Mouse (Mus musculus): ENCODE results near the gene Tmem95. TPM values are rescaled to one million over a fixed set of nuclear protein-coding genes. Genes with fewer than 3 reads are reported as not detected.
"Not testable (repeated sequence)": the region's sequence is repeated elsewhere in the genome, so short reads cannot be mapped to it uniquely, and the experiment has no call there.

Gene Tmem95
- not detected for total RNA-seq (2021)
- long read RNA-seq, experiment 1, partial matches to known transcripts, result 0 of 1 reads
- long read RNA-seq, experiment 1, other reads (novel, unspliced or antisense), result 1 of 1 reads
- long read RNA-seq, experiment 2, partial matches to known transcripts, result 0 of 1 reads
- long read RNA-seq, experiment 2, other reads (novel, unspliced or antisense), result 1 of 1 reads

DNA sequence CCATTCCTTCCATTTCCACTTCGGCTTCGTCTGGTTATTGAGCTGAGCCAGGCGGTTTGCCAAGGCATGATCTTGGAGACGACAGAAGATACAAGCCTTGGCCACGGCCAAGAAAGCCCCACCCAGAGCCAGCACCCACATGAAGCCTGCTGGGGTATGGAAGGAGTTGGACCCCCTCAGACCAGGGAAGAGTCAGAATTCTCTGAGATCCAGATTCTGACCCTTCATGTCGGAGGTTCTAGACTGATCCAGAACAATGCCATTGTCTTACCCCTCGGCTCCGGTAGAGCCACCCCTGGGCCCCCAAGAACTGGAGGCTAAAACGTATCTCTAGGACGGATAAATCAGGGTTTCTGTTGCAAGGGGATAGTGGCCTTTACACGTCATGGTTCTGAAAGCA lies at the start of gene Tmem95:
Gene Tmem95 (minus strand): TSS at position 141 of the 400 bp plus-strand sequence.
- DNase-seq, result no peak
- intact Hi-C loops (cut with DNase I), result loop anchor here (2.0 to 10.0 kb wide), 4 partner anchors 76 to 223 kb away; partner anchors contain the start of genes Fgf11, Slc35g3 and Sox15

DNA sequence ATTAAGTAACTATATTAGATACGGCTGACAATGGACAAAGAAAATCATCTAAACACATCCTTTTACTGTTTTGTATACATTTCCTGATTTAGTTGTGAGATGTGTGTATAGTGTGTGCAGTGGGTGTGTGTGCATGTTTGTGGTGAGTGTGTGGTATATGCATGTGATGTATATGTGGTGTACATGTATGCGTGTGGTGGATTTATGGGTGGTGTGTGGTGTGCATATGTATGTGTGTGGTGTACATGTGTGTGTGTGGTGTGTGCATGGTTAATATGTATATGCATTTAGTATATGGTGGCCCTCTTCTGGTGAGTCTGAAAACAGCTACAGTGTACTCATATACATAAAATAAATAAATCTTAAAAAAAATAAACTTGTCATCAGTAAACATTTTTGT lies 49.7 kb upstream of the Tmem95 start:
- no peak for DNase-seq
- intact Hi-C loops (cut with DNase I), result no loop called here

DNA sequence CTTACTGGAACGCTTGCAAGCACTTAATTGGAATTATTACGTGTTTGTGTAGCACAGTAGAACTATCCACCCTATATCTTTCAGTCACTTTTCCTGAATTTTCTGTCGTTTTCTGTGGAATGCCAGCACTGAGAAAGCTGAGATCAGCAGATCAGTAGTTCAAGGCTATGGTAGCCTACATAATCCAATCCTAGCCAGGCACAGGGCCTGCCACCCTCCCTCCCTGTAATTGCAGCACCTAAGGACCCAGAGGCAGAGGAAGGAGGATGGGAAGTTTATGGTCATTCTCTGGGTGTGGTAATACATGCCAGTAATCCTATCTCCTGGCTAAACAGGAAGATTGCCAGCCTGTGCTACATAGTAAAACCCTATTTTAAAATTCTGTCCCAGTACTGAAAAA lies 45.0 kb upstream of the Tmem95 start:
- intact Hi-C loops (cut with DNase I), result no loop called here
- no peak for DNase-seq

DNA sequence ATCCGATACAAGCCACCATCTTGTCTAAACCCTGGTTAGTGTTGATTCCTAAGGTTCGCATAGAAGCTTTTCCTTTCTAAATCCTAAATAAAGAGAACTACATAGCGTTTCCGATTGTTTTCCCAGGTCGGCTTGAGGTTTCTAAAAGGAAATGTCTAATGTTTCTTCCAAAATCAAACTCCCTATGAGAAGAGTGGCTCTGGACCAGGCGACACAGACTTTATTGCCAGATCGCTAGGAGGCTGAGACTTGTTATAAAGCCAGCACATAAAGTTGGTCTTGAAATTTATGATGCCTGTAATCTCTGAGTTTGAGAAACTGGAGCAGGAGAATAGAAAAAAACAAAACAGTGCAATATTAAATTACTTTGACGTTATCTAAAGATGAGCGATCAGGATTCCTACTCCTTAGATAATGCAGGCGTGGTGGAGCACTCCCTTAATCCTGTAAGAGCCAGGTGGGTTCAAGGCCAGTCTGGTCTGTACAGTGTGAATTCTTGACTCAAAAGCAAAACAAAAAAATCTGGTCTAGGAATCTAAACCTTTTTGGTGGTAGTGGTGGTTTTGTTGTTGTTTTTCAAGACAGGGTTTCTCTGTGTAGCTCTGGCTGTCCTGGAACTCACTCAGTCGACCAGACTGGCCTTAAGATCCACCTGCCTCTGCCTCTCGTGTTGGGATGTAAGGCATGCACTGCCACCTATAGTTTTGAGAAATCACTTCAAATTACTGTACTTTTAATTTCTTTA lies 44.4 kb upstream of the Tmem95 start:
- intact Hi-C loops (cut with DNase I), result no loop called here
- DNase-seq, result no peak

DNA sequence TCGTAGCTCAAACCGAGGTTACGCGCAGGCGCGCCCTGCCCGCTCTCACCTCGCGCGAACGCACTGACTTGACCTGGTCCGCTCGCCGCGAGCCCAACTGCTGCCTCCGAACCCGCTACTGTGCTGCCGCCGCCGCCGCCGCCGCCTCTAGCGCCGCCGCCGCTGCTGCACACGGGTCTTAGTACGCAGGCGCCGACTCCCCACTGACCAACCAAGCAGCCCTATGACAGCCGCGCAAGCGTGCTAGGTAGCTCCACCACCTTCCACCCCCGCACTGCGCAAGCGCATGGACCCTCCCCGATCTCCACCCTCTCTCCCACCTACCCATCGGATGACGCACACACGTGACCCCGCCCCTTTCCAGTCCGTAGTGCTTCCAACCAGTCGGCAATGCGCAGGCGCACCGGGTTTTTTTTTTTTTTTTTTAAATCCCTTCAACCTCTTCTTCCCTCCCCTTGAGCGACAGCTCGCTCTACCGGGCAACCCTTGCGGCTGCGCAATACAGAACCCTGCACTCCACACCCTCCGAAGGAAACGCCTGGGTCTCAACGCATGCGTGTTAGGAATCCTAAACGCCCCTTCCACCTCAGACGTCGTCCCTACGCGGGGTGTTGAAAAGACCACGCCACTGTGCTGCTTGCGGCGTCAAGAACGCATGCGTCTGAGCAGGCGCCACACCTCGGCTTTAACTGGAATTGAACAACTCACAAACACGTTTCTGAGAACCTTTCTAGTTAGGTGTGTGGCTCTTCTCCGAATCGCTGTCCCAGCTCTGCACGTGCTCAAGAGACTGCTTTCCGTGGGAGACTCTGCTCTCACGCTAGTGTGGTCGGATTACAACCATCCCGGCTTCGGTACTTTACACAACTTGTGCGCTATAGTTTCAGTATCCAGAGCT lies 43.5 kb upstream of the Tmem95 start, which contains the start of gene Eif5a:
Gene Eif5a (minus strand): TSS at position 845 of the 898 bp plus-strand sequence.
- peak; percentile 100 for DNase-seq
- intact Hi-C loops (cut with DNase I), result no loop called here

DNA sequence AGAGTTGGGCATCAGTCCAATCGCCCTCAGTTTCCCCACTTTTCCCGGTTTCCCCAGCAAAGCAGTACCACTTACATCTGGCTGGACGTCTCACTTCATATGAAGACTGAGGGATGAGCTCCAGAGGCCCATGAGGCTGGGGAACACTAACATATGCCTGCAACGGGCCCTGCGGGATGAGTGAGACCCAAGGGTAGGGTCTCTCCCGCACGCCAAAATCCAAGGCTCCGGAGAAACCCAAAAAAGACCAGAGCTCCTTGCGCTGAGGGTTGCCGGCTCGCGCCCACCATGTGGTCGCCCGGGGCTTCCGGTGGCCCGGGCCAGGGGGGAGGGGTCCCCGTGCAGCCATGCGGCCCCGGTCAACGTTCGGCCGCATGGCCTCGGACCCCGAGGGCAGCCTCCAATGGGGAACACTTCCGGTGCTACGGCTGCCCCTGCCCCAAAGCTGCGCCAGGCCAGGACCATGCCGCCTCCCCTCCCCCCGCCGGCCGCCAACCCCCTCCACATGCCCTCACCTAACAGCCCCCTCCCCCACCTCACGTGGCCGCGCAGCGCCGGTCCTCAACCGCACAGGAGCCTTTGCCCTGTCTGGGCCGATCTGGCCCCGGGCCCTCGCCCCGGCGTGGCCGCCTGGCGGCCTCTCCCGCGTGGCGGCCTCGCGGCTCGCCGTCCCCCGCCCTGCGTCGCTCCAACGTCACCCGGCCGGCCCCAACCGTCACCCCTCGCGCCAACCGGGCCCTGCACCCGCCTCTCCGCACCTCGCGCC lies 42.6 kb upstream of the Tmem95 start:
- intact Hi-C loops (cut with DNase I), result no loop called here
- DNase-seq, result peak in 1 of 2 experiments; percentile 39

DNA sequence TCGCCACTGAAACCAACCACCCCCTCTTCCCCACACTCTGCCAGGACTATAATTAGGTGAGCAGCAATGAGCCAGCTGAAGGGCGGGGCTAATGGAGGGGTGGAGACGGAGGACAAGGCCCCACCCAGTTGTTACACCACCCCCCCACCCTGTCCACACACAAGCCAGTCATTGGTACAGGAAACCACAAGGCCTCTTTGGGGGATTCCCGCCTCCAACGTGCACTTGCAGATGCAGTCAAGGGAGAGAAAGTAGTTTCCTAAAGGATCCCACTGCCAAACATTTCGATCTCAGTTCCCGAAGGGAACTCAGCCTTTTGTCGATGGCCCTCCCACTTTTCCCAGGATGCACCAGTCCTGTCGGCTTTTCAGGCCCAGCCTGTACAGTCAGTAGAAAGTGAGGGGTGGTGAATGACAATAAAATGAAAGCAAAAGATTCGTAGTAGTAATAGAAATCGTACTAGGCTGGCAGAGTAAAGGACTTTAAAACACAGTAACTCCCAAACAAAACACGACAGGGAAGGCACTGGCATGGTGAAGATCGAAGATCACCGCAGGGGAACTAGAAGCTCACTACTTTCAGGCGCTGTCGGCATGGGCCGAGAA lies 41.9 kb upstream of the Tmem95 start:
- peak; percentile 76 to 84 for DNase-seq
- intact Hi-C loops (cut with DNase I), result no loop called here

DNA sequence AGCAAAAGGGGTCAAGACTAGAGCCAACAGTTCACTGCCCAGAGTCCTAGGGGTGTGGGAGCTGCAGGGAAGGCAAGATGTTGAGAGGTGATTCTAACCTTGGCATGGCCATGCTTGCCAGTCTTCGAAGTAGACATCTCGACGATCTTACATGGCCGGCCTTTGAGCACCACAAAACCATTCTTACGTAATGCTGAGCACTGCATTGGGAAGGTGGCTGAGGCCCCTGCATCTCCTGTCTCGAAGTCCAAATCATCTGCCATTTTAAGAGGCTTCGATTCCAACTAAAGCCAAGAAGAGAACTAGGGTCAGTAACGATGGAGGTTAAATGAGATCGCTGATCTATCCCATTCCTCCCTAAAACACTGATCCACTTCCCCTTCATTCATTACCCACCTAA lies 41.2 kb upstream of the Tmem95 start:
- no peak for DNase-seq

DNA sequence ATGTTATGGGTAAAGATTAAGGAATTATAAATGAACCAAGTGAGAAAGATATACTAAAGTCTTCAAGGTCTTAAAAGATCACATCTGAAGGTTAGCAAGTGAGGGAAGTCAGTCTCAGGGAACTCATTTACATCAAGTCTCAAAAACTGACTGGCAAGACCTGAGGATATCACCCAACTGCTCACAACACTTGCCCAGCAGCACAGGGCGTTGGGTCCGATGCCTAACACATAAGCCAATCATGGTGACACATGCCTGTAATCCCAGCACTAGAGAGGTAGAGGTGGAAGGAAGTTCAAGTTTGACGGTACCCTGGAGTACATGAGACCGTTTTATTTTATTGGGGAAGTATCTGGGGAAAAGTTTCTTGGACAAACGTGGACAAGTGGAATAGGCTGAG lies 40.3 kb upstream of the Tmem95 start:
- DNase-seq, result no peak
- intact Hi-C loops (cut with DNase I), result no loop called here

More for the DNA sequence above, 41.2 kb upstream of the Tmem95 start:
- intact Hi-C loops (cut with DNase I), result no loop called here

DNA sequence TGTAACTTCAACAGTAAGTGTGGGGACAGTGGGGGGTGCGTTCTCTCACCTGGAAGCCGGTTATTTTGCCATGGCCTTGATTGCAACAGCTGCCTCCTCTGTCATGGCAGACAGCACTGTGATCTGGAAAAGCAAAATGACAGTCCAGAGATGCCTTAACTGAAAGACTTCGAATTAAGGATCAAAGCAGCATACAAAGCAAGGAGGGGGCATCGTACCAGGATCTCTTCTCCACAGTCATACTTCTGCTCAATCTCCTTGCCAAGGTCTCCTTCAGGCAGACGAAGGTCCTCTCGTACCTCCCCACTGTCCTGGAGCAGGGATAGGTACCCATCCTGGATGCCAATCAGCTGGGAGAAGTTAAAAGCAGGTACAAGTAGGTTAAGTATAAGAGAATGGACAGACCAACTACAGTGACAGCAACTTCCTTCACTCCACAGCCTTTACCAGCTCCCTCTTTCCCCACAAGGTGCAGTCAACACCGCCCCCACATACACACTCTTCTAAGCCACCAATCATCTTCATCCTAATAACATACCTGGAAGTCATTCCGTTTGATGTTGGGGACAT lies 39.6 kb upstream of the Tmem95 start:
- intact Hi-C loops (cut with DNase I), result no loop called here
- DNase-seq, result no peak

DNA sequence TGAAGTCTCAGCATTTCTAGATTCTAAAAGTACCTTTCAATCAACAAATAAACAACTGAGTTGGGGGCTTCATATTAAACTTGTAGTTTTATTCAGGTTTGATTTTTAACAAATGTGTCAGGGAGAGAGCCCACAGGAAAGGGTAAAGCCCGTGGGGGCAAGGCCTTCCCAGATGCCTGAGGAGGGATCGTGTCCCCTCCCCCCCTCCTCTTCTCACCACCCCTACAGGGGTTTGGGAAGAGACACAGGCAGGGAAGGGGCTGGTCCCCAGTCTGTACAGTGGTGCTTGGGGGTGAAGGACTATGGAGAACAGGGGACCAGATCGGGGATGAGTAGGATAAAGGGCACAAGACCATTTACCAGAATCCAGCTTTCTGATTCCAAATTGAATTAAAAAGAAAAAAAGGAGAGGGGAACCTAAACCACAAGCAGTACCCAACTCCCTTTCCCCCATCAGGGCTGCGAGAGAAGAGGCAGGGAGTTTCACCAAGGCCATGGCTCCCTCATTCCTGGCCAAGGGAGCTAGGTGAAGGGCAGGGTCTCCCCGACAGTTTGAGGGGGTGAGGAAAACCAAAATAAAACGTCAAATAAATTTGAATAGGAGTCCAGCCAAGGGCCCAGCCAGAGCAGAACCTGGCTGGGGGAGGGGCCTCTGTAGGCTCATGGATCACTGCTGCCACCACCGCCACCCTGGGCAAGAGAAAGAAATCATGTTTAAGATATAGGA lies 39.0 kb upstream of the Tmem95 start:
- DNase-seq; intact Hi-C loops (cut with DNase I): not testable (repeated sequence)

DNA sequence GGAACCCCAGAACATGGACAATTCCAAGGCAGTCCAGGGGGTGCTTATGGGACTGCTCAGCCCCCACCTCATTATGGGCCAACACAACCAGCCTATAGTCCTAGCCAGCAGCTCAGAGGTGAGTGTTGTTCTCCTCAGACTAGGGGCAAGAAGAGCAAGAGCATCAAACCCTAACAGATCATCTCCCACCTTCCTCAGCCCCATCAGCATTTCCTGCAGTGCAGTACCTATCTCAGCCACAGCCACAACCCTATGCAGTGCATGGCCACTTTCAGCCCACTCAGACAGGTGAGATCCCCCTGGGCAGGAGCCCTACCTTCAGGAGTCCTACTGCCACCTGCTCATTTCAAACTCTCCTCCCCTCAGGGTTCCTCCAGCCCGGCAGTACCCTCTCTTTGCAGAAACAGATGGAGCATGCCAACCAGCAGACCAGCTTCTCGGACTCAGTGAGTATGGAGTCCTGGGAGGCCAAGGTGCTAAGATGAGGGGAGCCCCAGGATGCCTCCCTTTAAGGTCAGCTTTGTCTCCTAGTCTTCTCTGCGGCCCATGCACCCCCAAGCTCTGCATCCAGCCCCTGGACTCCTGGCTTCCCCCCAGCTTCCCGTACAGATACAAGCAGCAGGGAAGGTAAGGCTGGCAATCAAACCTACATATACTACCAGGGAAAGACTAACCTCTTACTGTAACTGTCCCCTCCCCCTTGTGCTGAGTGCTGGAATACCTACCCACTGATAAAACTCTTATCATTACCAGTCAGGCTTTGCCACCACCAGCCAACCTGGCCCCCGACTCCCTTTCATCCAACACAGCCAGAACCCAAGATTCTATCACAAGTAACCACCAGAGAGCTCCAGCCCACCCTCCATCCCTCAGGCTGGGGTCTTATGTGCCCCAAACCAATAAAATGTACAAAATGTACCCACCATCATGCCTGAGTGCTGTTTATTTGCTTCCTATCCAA lies 38.1 kb upstream of the Tmem95 start:
- no peak for DNase-seq
- intact Hi-C loops (cut with DNase I), result no loop called here

DNA sequence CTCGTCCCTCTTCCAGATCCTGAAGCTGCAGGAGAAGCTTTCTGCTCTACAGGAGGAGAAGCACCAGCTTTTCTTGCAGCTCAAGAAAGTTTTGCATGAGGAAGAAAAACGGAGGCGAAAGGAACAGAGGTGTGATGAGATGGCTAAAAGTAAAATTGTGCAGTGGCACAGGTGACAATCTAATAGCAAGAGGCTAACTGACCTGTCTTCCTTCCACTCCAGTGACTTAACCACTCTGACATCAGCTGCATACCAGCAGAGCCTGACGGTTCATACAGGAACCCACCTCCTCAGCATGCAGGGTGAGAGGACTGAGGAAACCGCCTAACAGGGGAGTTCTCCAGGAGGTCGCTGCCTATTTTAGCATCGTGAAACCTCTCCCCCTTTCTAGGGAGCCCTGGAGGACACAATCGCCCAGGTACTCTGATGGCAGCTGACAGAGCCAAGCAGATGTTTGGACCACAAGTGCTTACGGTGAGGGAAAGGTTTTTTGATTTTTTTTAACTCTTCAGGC lies 37.2 kb upstream of the Tmem95 start:
- intact Hi-C loops (cut with DNase I), result no loop called here
- no peak for DNase-seq

DNA sequence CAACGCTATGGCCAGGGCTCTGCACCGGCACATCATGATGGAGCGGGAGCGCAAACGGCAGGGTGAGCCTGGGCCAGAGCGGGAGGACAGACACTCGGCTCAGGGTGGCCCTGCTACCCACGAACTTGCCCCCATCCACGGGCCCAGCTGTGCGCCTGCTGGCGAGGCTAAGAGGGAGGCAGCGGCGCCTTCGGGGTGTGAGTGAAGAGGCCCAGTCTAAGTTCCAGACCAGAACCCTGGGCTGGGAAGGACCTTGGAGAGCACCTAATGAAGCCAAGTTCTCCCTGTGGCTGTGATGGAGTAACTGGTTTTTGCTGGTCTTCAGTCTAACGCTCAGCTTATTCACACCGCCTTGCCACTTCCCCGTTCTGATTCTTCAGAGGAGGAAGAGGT lies 36.5 kb upstream of the Tmem95 start:
- DNase-seq, result no peak
- intact Hi-C loops (cut with DNase I), result no loop called here

DNA sequence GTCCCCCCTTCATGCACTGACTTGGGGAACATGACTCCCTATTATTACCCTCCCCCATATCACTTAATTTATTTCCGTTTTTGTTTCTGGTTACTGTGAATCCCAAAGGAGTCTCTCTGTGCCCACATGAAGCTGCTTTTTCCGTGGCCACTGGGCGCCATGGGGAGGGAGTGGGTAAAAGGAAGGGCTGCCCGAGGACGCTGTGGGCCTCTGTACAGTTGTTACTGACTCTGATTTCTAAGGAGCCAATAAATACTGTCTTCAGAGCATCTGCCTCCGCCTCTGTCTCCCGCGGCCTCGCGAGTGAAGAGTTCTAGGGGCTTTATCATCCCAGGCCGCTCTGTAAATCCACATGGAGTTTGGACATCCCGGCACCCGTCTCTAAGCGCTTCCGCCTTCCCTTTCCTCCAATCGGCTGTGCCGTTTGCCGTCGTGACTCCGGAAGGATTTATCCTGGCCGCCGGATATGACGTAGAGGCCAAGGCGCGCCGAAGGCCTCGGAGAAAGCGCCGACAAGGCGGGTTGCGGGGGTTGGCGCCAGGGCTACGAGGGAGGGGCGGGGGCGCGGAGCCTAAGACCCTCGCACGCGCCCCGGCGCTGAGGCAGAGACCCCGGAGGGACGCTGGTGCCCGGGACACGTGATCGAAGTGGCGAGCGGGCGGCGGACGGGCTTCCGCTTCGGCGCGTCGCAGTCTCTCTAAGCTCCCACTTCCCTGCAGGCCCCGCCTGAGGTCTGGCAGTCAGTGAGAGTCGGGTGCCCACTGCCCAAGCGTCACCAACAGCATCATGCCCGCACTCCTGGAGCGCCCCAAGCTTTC lies 35.9 kb upstream of the Tmem95 start, which contains the start of gene Gps2:
Gene Gps2 (plus strand): TSS at position 335 of the 818 bp plus-strand sequence.
- peak; percentile 85 to 88 for DNase-seq
- intact Hi-C loops (cut with DNase I), result no loop called here

DNA sequence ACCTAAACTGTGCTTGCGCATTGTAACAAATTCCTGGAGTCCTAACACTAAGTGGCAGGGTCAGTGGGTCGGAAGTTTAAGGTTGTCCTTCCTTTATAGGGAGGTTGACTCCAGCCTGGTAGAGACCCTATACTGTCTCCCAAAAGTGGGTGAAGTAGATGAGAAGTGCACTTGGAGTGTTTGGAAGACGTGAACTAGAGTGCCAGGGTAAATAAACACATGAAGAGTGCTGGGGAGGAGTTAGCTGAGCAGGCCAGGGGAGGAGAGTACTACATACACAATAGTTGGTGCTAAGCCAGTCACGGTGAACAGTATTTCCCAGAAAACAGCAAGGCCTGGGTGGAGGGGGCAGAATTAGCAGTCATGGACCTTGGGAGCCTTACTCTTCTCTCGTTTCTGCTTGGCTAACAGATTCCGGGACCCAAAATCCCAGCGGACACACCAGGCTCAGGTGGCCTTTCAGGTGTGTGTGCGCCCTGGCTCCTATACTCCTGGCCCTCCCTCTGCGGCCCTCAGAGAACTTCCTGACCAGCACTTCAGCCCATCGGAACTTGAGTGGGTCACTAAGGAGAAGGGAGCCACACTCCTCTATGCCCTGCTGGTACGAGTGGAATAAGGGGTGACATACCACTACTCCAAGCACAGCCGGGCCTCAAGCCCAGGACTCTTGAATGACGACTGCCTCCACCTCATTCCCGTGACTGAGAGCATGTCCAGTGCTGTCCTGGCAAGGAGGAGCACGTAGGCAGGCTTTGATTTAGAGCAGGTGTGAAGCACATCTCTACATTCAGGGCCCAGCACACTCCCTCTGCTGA lies 35.1 kb upstream of the Tmem95 start:
- intact Hi-C loops (cut with DNase I), result no loop called here

More for the DNA sequence above, 35.1 kb upstream of the Tmem95 start:
- DNase-seq, result no peak
